Mouse (Mus musculus) liver, embryonic 16.5 days (tissue): Measurements from ENCODE around the gene Car12. TPM values are rescaled to one million over a fixed set of nuclear protein-coding genes. Genes with fewer than 3 reads are reported as not detected.

ENCODE experiments used
- ATAC-seq: fragments of 200-750 bp; cut with Nextera tagmentation; 2 replicates; pipeline ENCODE4 v1.8.0; 2017; ENCODE audit warnings: low read depth, mild to moderate bottlenecking, moderate number of reproducible peaks, moderate library complexity
- H3K27ac ChIP-seq: fragments of 300-500 bp; sonication (generic); 2 replicates; pipeline ENCODE4 v1.5.1; 2014; ENCODE audit warnings: mild to moderate bottlenecking, low read length
- H3K27me3 ChIP-seq: fragments of 300-500 bp; sonication (generic); 2 replicates; pipeline ENCODE4 v1.6.1; 2014; ENCODE audit warnings: low read depth, low read length, mixed read lengths; ENCODE audit not compliant: control insufficient read depth, insufficient read depth
- H3K36me3 ChIP-seq: fragments of 300-500 bp; sonication (generic); 2 replicates; pipeline ENCODE4 v1.6.1; 2014; ENCODE audit warnings: mild to moderate bottlenecking; ENCODE audit not compliant: control insufficient read depth, insufficient read depth
- H3K4me1 ChIP-seq: fragments of 300-500 bp; sonication (generic); 2 replicates; pipeline ENCODE4 v1.6.1; 2014; ENCODE audit warnings: low read depth, low read length, mixed read lengths; ENCODE audit not compliant: control insufficient read depth
- H3K4me2 ChIP-seq: fragments of 300-500 bp; sonication (generic); 2 replicates; pipeline ENCODE4 v1.6.1; 2014; ENCODE audit warnings: low read depth, low read length, mixed read lengths
- H3K4me3 ChIP-seq: fragments of 300-500 bp; sonication (generic); 2 replicates; pipeline ENCODE4 v1.5.1; 2014; ENCODE audit warnings: low read depth, mild to moderate bottlenecking, low read length
- H3K9ac ChIP-seq: fragments of 300-500 bp; sonication (generic); 2 replicates; pipeline ENCODE4 v1.6.1; 2014; ENCODE audit warnings: low read depth, low read length
- H3K9me3 ChIP-seq: fragments of 300-500 bp; sonication (generic); replicated peaks from 2 replicates; pipeline ENCODE4 v1.6.1; 2016; ENCODE audit warnings: low read length; ENCODE audit not compliant: control insufficient read depth
- WGBS: fragments of 180-500 bp; shearing (Covaris S2); extraction: QIAGEN DNeasy Blood & Tissue Kit; methylation state at CpG from one replicate; pipeline ENCODE4 v1.1.7; 2014; ENCODE audit not compliant: insufficient replicate concordance; 5-methylcytosine and 5-hydroxymethylcytosine counted together
- polyA plus RNA-seq: library from polyadenylated mRNA; unstranded; fragments of >200 nt; fragmentation: Nextera tagmentation; extraction: Ambion mirVana; gene quantifications from 2 replicates; pipeline ENCODE4 v1.2.1, GENCODE M21; 2015

Car12 gene
- polyA plus RNA-seq, 1 experiment from 2014 or later, result 0.22 TPM

GRCm38 (mm10) chr9:66736016-66736415, 22.5 kb downstream of the Car12 start:
- H3K4me2 ChIP-seq, result no peak overlapping the region

GRCm38 (mm10) chr9:66736551-66736950, 23.1 kb downstream of the Car12 start:
- no peaks in the 10 kb centered on the region; the same call in 1 of the 2 replicates for H3K4me1 ChIP-seq
- H3K9ac ChIP-seq, result no peak overlapping the region
- WGBS, result 46% methylated on average over 2 of the region's 2 CpGs
- no peaks in the 10 kb centered on the region for H3K36me3 ChIP-seq
- H3K27me3 ChIP-seq, result no peaks in the 10 kb centered on the region
- ATAC-seq, result no peak
- H3K4me3 ChIP-seq, result no peak overlapping the region
- no peaks in the 10 kb centered on the region for H3K9me3 ChIP-seq
- no peak overlapping the region for H3K4me2 ChIP-seq
- no peak overlapping the region for H3K27ac ChIP-seq

More at GRCm38 (mm10) chr9:66736016-66736415, 22.5 kb downstream of the Car12 start:
- H3K9ac ChIP-seq, result no peak overlapping the region
- H3K4me1 ChIP-seq, result no peaks in the 10 kb centered on the region; the same call in 1 of the 2 replicates
- no peak overlapping the region for H3K27ac ChIP-seq
- H3K36me3 ChIP-seq, result no peaks in the 10 kb centered on the region
- WGBS, result 61% methylated on average over 3 of the region's 3 CpGs
- no peaks in the 10 kb centered on the region for H3K9me3 ChIP-seq
- H3K27me3 ChIP-seq, result no peaks in the 10 kb centered on the region
- no peak for ATAC-seq
- H3K4me3 ChIP-seq, result no peak overlapping the region

- Histone ChIP-seq H3K27me3 (no peaks in the 10 kb centered on the region), H3K27ac (no peak overlapping the region), H3K4me3 (no peak overlapping the region), H3K9me3 (no peaks in the 10 kb centered on the region), H3K9ac (no peak overlapping the region), H3K4me2 (no peak overlapping the region), H3K36me3 (no peaks in the 10 kb centered on the region), H3K4me1 (no peaks in the 10 kb centered on the region)
- WGBS, result 56% methylated on average over 7 of the region's 7 CpGs
- no peak for ATAC-seq
Observed at GRCm38 (mm10) chr9:66739516-66739915, 26.0 kb downstream of the Car12 start.

- Histone ChIP-seq H3K4me3 (no peak overlapping the region), H3K4me2 (no peak overlapping the region), H3K9ac (no peak overlapping the region), H3K27ac (no peak overlapping the region), H3K9me3 (no peaks in the 10 kb centered on the region), H3K27me3 (no peaks in the 10 kb centered on the region), H3K4me1 (no peaks in the 10 kb centered on the region), H3K36me3 (no peaks in the 10 kb centered on the region)
- no peak for ATAC-seq
- 51% methylated on average over 2 of the region's 2 CpGs for WGBS
Observed at GRCm38 (mm10) chr9:66744531-66744930, 31.0 kb downstream of the Car12 start.

GRCm38 (mm10) chr9:66748390-66748789, 34.9 kb downstream of the Car12 start:
- Histone ChIP-seq H3K4me1 (no peaks in the 10 kb centered on the region), H3K36me3 (no peaks in the 10 kb centered on the region), H3K9ac (no peak overlapping the region), H3K27me3 (no peaks in the 10 kb centered on the region), H3K4me3 (no peak overlapping the region), H3K9me3 (no peaks in the 10 kb centered on the region), H3K4me2 (no peak overlapping the region), H3K27ac (no peak overlapping the region)
- no peak for ATAC-seq
- WGBS, result 79% methylated on average over 15 of the region's 15 CpGs

GRCm38 (mm10) chr9:66752849-66753248, 39.4 kb downstream of the Car12 start:
- no peaks in the 10 kb centered on the region for H3K4me1 ChIP-seq
- H3K9ac ChIP-seq, result no peak overlapping the region
- H3K4me3 ChIP-seq, result no peak overlapping the region
- H3K27ac ChIP-seq, result no peak overlapping the region
- WGBS, result 65% methylated on average over 6 of the region's 6 CpGs
- no peaks in the 10 kb centered on the region for H3K27me3 ChIP-seq
- no peaks in the 10 kb centered on the region for H3K9me3 ChIP-seq
- no peak overlapping the region for H3K4me2 ChIP-seq
- no peak for ATAC-seq
- no peaks in the 10 kb centered on the region for H3K36me3 ChIP-seq

- Histone ChIP-seq H3K27me3 (no peaks in the 10 kb centered on the region), H3K4me1 (no peaks in the 10 kb centered on the region), H3K9me3 (no peaks in the 10 kb centered on the region), H3K9ac (no peak overlapping the region), H3K27ac (no peak overlapping the region), H3K4me3 (no peak overlapping the region), H3K36me3 (no peaks in the 10 kb centered on the region), H3K4me2 (no peak overlapping the region)
- 40% methylated on average over 1 of the region's 1 CpGs for WGBS
- ATAC-seq, result no peak
Observed at GRCm38 (mm10) chr9:66760991-66761390, 47.5 kb downstream of the Car12 start.

- no peak overlapping the region for H3K27ac ChIP-seq
- no peaks in the 10 kb centered on the region for H3K36me3 ChIP-seq
- no peak overlapping the region for H3K9ac ChIP-seq
- H3K9me3 ChIP-seq, result no peaks in the 10 kb centered on the region
- WGBS, result 55% methylated on average over 1 of the region's 1 CpGs
- no peaks in the 10 kb centered on the region; the same call in 1 of the 2 replicates for H3K4me1 ChIP-seq
- H3K4me2 ChIP-seq, result no peak overlapping the region
- H3K27me3 ChIP-seq, result no peaks in the 10 kb centered on the region
- no peak overlapping the region for H3K4me3 ChIP-seq
- no peak for ATAC-seq
Observed at GRCm38 (mm10) chr9:66768721-66769120, 55.2 kb downstream of the Car12 start.

GRCm38 (mm10) chr9:66769275-66769674, 55.8 kb downstream of the Car12 start:
- Histone ChIP-seq H3K9me3 (no peaks in the 10 kb centered on the region), H3K27me3 (no peaks in the 10 kb centered on the region), H3K4me1 (no peaks in the 10 kb centered on the region; the same call in 1 of the 2 replicates), H3K27ac (no peak overlapping the region), H3K4me2 (no peak overlapping the region), H3K4me3 (no peak overlapping the region), H3K9ac (no peak overlapping the region), H3K36me3 (no peaks in the 10 kb centered on the region)
- 39% methylated on average over 3 of the region's 3 CpGs for WGBS
- ATAC-seq, result peak; percentile 76
